Mouse (Mus musculus) heart, adult 18-20 months (tissue): Measurements from ENCODE around the gene Ptpn3. TPM values are rescaled to one million over a fixed set of nuclear protein-coding genes. Genes with fewer than 3 reads are reported as not detected.
A peak's percentile ranks its signal among the peaks of the same experiment; 100 is the strongest.
"Not testable (repeated sequence)": the region's sequence is repeated elsewhere in the genome, so short reads cannot be mapped to it uniquely, and the experiment has no call there.

Experiments used
- DNase-seq, 2 experiments: peaks; one replicate each; pipeline ENCODE4 v3.0.0; 2021 to 2022; ENCODE audit warnings: mixed read lengths in 1 of 2
- total RNA-seq, 2 experiments: library from RNA; stranded (reverse); gene quantifications; 2 replicates each; pipeline ENCODE4 v1.2.3; 2021

Gene Ptpn3
- total RNA-seq, 2 experiments from 2014 or later: 34.5 to 41.4 TPM

- no peak for DNase-seq
Observed at GRCm38 (mm10) chr4:57224776-57225175, 76.9 kb downstream of the Ptpn3 start.

- DNase-seq: no peak
Observed at GRCm38 (mm10) chr4:57217746-57218145, 83.9 kb downstream of the Ptpn3 start.

- DNase-seq: no peak
Observed at GRCm38 (mm10) chr4:57216535-57216934, 85.1 kb downstream of the Ptpn3 start.

DNA sequence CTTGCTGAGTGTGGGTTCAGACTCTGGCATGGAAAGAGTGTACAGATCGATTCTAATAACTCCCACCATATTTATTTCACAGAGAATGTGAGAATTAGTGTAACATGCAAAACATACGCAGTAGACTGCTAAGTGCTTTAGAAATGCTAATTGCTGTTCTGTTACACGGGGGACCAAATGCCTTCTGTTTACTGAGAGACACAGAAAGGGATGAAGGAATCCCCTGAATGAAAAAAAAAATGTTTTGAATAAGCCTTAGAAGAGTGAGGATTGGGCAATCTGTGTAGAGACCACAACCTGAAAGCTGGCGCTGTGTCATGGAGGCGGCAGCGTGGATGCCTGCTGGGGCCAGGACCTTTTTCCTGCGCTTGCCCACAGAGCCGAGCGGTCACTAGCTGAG is 86.8 kb downstream of the Ptpn3 start:
- no peak for DNase-seq

- no peak for DNase-seq
Observed at GRCm38 (mm10) chr4:57214114-57214513, 87.5 kb downstream of the Ptpn3 start.

DNA sequence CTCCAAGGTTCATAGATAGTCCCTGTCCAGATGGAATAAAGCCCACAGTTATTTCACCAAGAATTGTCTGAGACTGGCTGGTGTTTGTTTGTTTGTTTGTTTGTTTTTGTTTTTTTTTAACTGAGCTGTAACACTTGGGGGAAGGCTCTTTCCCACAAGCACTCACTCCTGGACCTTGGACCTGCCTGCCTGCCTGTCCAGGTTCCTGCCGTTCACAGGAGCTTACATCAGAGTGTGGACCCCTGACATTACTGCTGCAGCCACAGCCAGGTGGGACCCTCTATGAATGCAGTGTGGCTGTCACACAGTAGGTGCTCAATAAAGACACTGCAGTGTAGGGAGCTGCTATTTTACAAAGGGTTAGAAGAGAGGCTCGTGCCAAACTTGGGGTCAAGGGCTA is 89.9 kb downstream of the Ptpn3 start:
- DNase-seq: no peak

- DNase-seq: no peak
Observed at GRCm38 (mm10) chr4:57205908-57206307, 95.7 kb downstream of the Ptpn3 start.

- peak; percentile 28 to 37 for DNase-seq
Observed at GRCm38 (mm10) chr4:57204780-57205179, 96.9 kb downstream of the Ptpn3 start.

DNA sequence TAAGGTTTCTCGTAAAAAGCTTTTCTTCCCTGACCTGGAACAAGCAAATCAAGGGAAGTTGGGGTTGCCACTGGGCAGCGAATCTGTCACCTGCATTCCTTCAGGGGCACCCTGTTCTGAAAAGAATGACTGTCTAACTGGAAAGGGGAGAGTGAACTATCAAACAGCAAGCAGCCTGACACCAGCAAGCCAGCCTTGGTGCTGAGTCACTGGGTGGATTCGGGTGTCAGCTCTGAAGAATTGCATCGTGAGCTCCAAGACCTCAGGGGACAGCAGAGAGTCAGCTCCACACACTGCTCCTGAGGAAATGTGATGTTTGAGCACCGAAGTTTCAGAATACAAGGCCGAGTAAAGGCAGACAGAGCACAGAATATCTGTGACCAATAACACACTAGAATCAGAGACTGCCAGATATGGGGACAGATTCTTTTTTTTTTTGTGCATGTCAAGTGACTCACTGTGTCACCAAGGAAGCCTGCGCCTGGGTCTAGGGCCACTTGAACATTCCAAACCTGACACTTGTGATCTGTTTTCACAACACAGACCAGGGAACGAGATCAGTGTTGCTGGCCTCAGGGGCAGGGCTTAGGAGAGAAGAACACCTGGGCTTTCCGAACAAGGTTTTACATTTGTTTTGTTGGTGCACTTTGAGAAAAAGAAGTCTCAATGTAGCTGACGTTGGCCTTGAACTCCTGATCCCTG is 98.8 kb downstream of the Ptpn3 start:
- peak; percentile 47 to 48 for DNase-seq

- no peak for DNase-seq
Observed at GRCm38 (mm10) chr4:57202132-57202531, 99.5 kb downstream of the Ptpn3 start.

DNA sequence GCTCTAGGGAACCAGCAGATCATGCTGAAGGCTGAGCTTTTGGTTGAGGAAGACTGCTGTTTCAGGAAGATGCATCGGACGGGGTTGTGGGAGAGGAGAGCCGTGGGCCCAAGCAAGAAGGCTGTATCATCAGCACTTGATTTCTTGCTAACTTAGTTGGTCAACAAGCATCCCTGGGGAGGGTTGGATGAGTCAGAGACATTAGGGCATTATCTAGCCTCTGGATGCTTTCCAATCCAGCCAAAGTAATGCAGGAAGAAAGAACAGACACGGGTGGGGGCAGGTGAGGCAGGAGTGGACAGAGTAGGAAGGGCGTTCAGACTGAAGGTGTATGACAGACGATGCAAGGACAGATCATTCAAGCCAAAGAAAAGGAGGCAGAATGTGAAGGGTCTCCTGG is 101.0 kb downstream of the Ptpn3 start:
- no peak for DNase-seq

DNA sequence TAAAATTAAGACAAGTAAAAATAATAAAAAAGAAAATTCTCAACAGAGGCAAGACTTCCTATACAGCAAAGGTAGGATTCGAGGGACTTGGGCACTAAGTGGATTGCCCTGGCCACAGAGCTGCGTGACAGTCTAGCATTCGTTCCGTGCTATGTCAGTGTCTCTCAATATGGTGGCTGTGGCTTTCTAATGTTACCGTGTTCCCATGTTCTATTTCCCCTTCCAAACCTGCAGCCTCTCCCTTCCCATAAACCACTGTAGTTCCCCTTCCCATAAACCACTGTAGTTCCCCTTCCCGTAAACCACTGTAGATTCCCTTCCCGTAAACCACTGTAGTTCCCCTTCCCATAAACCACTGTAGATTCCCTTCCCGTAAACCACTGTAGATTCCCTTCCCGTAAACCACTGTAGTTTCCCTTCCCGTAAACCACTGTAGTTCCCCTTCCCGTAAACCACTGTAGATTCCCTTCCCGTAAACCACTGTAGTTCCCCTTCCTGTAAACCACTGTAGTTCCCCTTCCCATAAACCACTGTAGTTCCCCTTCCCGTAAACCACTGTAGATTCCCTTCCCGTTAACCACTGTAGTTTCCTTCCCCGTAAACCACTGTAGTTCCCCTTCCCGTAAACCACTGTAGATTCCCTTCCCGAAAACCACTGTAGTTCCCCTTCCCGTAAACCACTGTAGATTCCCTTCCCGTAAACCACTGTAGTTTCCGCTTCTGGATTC is 102.8 kb downstream of the Ptpn3 start:
- DNase-seq: not testable (repeated sequence)

DNA sequence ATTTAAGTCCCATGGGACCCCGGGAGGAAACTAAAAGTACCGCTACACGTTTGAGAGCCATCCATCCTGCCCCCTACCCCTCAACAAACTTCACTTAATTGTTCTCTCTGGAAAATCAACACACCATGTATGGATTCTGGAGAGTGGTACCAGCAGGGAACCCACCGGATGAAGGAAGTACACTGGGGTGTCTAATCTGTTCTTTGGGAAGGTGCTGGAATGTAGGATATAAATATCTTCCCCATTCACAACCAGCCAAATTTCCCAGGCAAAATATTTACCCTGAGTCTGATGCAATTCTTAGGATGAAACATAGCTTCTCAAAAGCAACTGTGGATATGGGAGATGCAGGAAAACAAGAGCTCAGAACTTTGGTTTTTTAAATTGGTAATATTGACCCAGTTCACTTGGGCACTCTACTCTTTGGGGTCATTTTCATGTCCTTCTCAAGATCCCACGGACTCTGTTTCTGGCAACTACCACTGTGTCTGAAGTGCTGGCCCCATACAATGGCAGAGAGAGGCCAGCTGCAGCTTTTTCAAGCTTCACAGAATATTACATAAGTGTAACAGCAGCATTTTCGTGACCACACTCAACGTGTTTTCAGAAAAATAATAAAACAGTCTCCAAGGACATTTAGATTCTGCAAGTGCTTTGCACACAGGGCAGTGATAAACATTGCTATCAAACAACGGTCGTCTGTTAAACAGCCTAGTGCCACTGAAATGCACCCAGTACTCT is 109.9 kb downstream of the Ptpn3 start:
- DNase-seq: peak; percentile 24 to 25

DNA sequence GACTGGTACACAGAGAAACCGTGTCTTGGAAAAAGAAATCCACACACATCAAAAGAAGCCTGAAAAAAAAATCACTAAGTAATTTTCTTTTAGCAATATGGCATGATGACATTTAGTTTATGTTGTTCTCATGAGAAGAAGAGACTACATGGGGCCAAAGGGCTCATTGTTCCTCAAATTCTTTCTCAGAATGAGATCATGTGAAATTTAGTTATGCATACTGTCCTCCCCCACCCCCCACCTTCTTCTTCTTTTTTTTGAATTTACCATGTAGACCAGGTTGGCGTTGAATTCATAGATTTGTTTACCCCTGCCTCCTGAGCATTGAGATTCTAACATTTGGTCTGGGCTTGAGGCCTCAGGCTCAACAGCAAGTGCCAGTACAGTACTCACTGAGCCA is 111.8 kb downstream of the Ptpn3 start:
- no peak for DNase-seq

- no peak for DNase-seq
Observed at GRCm38 (mm10) chr4:57186035-57186434, 115.6 kb downstream of the Ptpn3 start.

DNA sequence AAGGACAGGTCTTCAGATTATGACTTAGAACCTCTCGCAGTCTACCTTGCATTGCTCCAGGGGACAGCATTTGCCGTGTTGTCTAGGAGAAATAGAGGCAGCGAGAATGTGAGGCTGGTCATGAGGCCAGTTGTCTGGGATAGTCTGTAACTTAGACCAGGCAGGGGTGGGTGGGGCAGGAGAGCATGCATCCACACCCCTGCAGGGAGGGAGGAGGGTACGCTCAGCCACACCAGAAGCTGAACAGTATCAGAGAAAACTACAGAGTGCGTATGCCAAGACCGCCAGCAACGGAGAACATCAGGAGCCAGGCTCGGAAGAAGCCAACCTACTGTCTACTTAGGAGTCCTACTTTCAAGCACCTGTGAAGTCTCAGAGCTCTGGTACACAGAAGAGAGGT is 116.2 kb downstream of the Ptpn3 start:
- DNase-seq: no peak

DNA sequence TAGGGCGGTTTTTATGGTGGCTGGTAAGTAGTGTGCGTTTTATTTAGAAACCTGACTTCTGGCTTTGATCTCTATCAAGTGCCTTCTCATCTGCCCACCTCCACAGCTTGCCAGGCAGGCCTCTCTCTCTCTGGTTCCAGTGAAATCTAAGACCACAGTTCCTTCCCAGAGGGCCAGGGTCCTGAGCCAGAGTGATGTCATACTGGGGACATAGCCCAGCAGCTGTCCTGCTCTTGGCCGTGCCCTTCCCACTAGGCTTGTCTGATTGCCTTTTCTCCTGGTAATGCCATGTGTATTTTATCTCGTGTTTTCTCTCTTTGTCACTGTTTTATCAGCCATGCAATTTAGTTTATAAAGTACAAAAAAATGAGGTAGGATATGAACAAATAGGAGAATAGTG is 118.1 kb downstream of the Ptpn3 start:
- DNase-seq: peak in 1 of 2 experiments; percentile 26

DNA sequence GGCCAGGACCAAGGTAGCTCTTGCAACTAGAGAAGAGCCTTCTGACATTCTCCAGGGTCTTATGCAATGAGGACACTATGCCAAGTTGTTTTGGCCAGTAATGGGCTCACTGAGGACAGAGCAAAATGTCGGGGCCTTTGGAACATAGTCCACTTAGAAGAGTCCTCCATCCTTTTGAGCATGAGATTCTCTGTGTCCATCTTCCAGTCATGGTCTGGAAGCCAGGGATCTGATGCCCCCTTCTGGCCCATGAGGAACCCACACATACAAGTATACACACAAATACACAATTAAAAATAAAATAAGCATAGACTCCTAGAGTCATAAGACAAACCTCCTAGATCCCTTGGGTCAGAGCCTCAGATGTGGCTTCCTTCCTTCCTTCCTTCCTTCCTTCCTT is 120.1 kb downstream of the Ptpn3 start:
- DNase-seq: peak in 1 of 2 experiments; percentile 36

DNA sequence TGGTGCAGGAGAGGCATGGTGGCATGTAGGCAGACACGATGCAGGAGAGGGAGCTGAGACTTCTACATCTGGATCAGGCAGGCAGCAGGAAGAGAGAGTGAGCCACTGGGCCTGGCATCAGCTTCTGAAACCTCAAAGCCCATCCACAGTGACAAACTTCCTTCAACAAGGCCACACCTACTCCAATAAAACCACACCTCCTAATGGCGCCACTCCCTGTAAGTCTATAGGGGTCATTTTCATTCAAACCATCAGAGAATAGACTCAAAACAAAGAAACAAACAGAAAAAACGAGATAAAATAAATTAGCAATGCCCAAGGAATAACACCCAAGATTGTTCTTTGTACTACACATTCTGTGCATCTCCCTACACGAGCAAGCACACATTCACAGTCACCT is 122.8 kb downstream of the Ptpn3 start:
- no peak for DNase-seq

DNA sequence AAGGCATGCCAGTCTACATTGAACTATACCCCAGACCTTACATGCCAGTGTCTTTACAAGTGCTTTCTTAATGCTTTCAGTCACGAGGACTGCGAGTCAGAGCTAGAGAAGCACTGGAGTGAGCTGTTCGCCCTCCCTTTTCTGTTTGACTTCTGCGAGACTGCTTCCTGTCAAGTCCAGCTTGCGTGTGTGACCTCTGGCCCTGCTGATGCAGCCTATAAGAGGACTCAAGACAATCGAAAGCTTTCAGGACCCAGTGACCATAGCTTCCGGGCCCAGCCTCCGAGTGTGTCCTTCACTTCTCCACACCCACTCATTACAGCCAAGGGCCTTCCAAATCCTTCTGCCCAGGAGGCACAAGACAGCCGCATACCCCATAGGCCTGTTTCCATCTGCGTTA is 126.3 kb downstream of the Ptpn3 start:
- no peak for DNase-seq

- no peak for DNase-seq
Observed at GRCm38 (mm10) chr4:57172861-57173260, 128.8 kb downstream of the Ptpn3 start.

DNA sequence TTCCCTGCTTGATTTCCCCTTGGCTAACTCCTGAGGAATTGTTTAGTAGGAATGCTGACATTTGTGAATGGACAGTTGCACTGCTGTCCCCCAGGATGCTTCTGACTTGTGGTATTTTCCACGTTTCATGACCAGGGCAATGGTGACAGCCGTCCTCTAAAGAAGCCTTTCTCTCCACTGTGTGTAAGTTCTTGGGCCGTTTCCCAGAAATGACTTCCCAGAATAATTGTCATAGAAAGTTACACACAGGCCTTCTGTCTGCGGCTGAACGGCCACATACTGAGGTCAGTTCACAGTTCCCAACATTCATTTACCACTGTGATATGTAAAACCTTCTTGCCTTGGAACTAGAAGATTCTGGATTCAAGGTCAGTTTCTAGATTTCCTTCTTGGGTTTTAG is 129.8 kb downstream of the Ptpn3 start:
- DNase-seq: peak; percentile 56 to 63

DNA sequence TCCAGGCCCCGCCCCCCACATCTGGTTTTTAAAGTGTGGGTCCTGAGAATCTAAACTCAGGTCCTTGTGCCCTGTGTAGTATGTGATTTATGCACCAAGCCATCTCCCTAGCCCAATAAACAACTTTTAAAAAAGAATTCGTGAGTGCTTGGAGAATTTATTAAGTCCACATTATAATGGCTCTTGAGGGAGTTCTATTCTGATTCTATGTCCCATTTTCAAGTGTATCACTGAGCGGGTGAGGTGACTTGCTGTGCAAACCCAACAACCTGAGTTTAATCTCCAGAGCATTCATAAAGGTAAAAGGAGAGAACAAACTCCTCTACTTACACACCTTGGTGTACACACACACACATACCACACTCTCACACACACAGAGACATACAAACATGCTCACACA is 133.0 kb downstream of the Ptpn3 start:
- DNase-seq: no peak
